10 mouse cellular contexts compared by ENCODE assay signal in the genomic region with DNA sequence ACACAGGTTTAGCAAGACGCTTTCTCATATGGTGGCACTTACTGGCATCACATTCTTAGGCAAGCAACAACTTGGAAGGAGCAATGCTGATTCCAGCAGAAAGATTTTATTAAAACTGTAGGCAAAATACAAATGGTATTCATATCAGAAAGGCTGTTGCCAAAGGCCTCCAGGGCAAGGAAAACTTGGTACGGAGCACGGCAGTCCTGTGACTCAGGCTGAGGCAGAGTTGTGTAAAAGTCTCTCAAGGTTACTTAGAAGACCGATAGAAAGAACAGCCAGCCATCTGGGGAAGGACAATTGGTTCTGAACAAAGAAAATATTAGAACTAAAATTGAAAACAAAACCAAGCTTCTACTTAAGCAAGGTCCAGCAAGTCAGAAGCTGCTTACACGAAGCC.
DNase-seq lines count a peak whose midpoint lies in the region.
"Had no signal": no experiment of that assay in that cellular context is flagged by ENCODE, and none has a peak within 500 bp of the region (broad histone marks: within the 10 kb centered on the region; RNA-seq: fewer than 3 reads in every experiment).

No protein-coding gene starts in this region.

- DNase-seq in kidney, adult 11 months = peak; percentile 31
- no peak for DNase-seq in kidney, postnatal 4 days
- DNase-seq in ovary, postnatal 36 days (ENCODE audit: low spot score) = peak; percentile 12
- no peak for DNase-seq in ovary, postnatal 14 days (ENCODE audit: low spot score)
- DNase-seq in adrenal gland, postnatal 25 days = peak; percentile 18
- DNase-seq in thymus, postnatal 10 days (ENCODE audit: low spot score in 2 of 2) = no peak
- no peak for DNase-seq in MN1 (ENCODE audit: low spot score)
- DNase-seq: cerebellum, adult 11 months; cerebellum, postnatal 36 days; heart, postnatal 4 days had no signal

Comparison
In these comparisons a context has a peak if more than half of its experiments do, and no peak if none do; other contexts are left out.
1. DNase-seq: peak in kidney, adult 11 months (single experiment), ovary, postnatal 36 days (single experiment) and adrenal gland, postnatal 25 days (single experiment); none in kidney, postnatal 4 days (0 of 2), ovary, postnatal 14 days (single experiment), thymus, postnatal 10 days (0 of 2) and MN1 (single experiment).